Mouse (Mus musculus): ENCODE measurements around the gene Phactr4.

DNA sequence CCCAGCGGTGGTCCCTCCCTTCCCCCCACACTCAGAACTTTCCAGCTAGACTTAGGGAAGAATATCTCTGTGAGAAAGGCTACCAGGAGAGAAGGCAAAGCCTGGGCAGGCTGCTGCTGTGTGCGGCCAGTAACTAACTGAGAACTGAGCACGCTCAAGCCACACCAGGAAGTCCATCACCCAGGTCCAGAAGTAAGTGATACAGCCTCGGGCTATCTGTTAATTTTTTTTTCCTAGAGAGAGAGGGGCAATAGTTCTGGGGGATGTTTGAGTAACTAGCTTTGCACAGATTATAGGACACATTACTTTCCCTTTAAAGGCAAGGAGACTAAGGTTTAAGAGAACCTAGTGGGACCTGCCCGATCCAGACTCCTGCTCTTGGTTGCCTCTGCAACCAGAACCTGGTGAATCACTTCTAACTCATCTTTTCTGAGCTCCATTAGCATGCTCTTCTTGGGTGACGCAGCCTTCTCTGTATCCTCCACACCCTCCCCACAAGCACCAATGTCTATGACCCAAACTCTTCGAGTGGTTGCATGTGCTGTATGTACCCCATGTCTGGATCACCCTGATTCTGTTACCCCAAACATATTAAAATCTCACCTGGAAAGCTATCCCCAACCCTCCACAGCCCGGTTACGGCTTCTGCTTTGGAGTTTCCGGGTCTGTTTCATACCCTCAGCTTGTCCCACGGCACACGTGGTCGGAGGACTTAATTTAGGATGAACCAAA, 77.7 kb downstream of the Phactr4 start:
- TF ChIP-seq CTCF (IDR thresholded peaks at IDR 0.05; ENCODE audit: borderline replicate concordance, control insufficient read depth, extremely low read depth, insufficient read depth, low read length, poor library complexity), result no peak
- no peak for TF ChIP-seq POLR2A (IDR thresholded peaks at IDR 0.05; ENCODE audit: control insufficient read depth, extremely low read depth, insufficient read depth, low read length, poor library complexity)

All from thymus, adult 2 months (tissue).